Mouse (Mus musculus) liver, embryonic 14.5 days (tissue): ENCODE measurements around the gene Nme8.

Experiments used
- CTCF ChIP-seq: IDR thresholded peaks from 2 replicates; pipeline ENCODE4 v1.5.1; 2016; ENCODE audit warnings: antibody characterized with exemption, low read depth, control low read depth
- EP300 ChIP-seq: IDR thresholded peaks from 2 replicates; pipeline ENCODE4 v1.6.1; 2016; ENCODE audit warnings: antibody characterized with exemption, low read depth

DNA sequence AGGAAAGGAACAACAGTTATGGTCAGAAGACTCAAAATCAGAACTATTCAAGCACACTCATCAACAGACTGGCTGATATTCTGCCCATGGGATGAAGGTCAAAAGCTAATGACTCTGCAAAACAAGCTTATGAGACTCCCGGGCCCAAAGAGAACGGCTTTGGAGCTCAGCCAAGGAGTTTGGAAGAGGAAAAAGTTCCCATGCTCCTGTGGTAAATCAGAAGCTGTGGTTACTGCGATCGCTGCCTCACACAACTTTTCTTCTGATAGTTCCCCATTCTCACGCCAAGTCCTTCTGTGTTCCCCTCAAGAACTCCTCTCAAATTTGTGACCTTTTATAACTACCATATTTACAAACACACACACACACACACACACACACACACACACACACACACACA, 21.4 kb upstream of the Nme8 start:
- TF ChIP-seq CTCF (no peak), EP300 (no peak)
